Mouse (Mus musculus): ENCODE results near the gene Slc15a2. TPM values are rescaled to one million over a fixed set of nuclear protein-coding genes. Genes with fewer than 3 reads are reported as not detected.

Slc15a2 gene
- polyA plus RNA-seq, 1 experiment from 2014 or later: 12.3 TPM

Small RNAs within 50 kb of the gene (microRNA-seq; reads per million reads assigned to microRNA genes)
- not detected for gene Gm22617

Other genes with a start within 250 kb of the Slc15a2 start
- gene Casr, start 222.8 kb downstream of the Slc15a2 start, polyA plus RNA-seq (2014; fragmentation: Nextera tagmentation; extraction: Ambion mirVana): 0.34 and 0.39 TPM in 2 replicates
- 1.2 and 1.4 TPM in 2 replicates for gene Cd86, start 118.9 kb downstream of the Slc15a2 start, polyA plus RNA-seq (2014; fragmentation: Nextera tagmentation; extraction: Ambion mirVana)
- gene Ildr1, start 91.0 kb downstream of the Slc15a2 start, polyA plus RNA-seq (2014; fragmentation: Nextera tagmentation; extraction: Ambion mirVana): 2.7 and 4.6 TPM in 2 replicates
- gene Iqcb1, start 43.4 kb upstream of the Slc15a2 start, polyA plus RNA-seq (2014; fragmentation: Nextera tagmentation; extraction: Ambion mirVana): 40.0 and 45.5 TPM in 2 replicates
- 6.0 and 7.6 TPM in 2 replicates for gene Eaf2, start 90.0 kb upstream of the Slc15a2 start, polyA plus RNA-seq (2014; fragmentation: Nextera tagmentation; extraction: Ambion mirVana)
- 104 and 116 TPM in 2 replicates for gene Golgb1, start 90.2 kb upstream of the Slc15a2 start, polyA plus RNA-seq (2014; fragmentation: Nextera tagmentation; extraction: Ambion mirVana)
- gene Hcls1, start 150.0 kb upstream of the Slc15a2 start, polyA plus RNA-seq (2014; fragmentation: Nextera tagmentation; extraction: Ambion mirVana): 2.2 and 2.3 TPM in 2 replicates
- 0.24 and 1.2 TPM in 2 replicates for gene Fbxo40, start 205.5 kb upstream of the Slc15a2 start, polyA plus RNA-seq (2014; fragmentation: Nextera tagmentation; extraction: Ambion mirVana)
- gene Polq, start 226.8 kb upstream of the Slc15a2 start, polyA plus RNA-seq (2014; fragmentation: Nextera tagmentation; extraction: Ambion mirVana): 9.9 and 11.4 TPM in 2 replicates

Measured in kidney, embryonic 14.5 days (tissue).